ENCODE assay signal across 8 mouse cellular contexts in the genomic region with DNA sequence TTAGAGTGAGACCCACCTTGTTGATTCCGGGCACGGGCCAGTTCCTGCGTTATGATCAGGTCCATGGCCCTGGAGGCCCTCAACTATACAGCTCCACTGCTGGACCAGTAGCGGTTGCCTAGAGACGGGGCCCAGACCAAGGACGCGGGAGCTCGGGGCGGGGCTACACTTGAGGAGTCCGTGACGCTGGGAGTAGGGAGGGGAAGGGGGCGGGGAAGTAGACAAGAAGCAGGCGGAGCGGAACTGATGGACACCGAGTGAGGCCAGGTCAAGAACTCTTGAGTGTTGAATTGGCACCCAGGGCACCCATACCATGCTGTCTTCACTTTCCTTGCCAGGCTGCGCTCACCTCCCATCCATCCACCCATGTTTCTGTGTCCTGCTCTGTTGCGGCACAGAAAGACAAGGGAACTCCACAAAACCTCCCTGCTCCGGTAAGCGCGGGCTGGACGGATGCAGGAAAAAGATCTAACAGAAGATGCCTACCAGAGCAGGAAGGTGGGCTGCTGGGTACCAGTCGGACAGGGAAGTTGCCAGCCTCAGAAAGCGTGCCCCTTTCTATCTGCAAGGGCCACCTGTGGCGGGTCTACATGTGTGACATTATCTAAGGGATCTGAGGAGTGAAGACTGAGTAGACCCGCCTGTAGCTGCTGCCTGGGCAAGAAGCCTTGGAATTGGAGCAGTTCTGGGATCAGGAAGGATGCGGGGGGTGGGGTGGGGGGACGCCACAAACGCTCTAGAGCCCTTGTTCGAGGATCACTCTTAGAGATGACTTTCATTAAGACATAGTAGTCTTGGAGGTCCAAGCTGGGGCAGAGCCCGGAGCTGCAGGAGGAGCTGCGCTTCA. TPM values are rescaled to one million over a fixed set of nuclear protein-coding genes. Genes with fewer than 3 reads are reported as not detected.
A peak's percentile ranks its signal among the peaks of the same experiment; 100 is the strongest.
DNase-seq lines count a peak whose midpoint lies in the region; ATAC-seq and TF ChIP-seq lines count a peak whose summit lies in the region.

Cfap46 (minus strand) TSS at position 112 of the 847 bp plus-strand sequence.

- H3K27ac ChIP-seq in forebrain, embryonic 12.5 days: peak within 1 kb of the TSS; percentile 53; the same call in 1 of the 2 replicates
- no peak within 1 kb of the TSS for H3K27ac ChIP-seq in heart, postnatal 0 days (ENCODE audit: low read depth)
- H3K27ac ChIP-seq in liver, embryonic 14.5 days: no peak within 1 kb of the TSS
- H3K27ac ChIP-seq in neural tube, embryonic 11.5 days (ENCODE audit: low read depth, low read length): no peak within 1 kb of the TSS

- peaks cover 17% of the 10 kb centered on the region for H3K4me1 ChIP-seq in forebrain, embryonic 12.5 days
- H3K4me1 ChIP-seq in heart, postnatal 0 days (ENCODE audit: control insufficient read depth, insufficient read depth): 0 out of 2 replicates have a peak, but pooled peaks cover 4% of the 10 kb centered on the region
- peaks cover 0 to 5% of the 10 kb centered on the region in 2 experiments; a peak in 2 of 4 replicates for H3K4me1 ChIP-seq in liver, embryonic 14.5 days (replicated peaks; ENCODE audit: control insufficient read depth in 2 of 2, insufficient read depth in 2 of 2, low read length in 1 of 2)
- H3K4me1 ChIP-seq in neural tube, embryonic 11.5 days (ENCODE audit: control insufficient read depth, insufficient read depth, low read length): no peaks in the 10 kb centered on the region

- ATAC-seq in forebrain, embryonic 12.5 days (ENCODE audit: low FRiP score): peak; percentile 95
- peak; percentile 77 for ATAC-seq in heart, postnatal 0 days (ENCODE audit: insufficient read depth, low read depth)
- ATAC-seq in liver, embryonic 14.5 days (ENCODE audit: insufficient read depth): peak; percentile 71
- peak; percentile 93 for ATAC-seq in neural tube, embryonic 11.5 days (ENCODE audit: insufficient read depth, low FRiP score, low TSS enrichment)

- peak within 1 kb of the TSS; percentile 60 for H3K4me3 ChIP-seq in forebrain, embryonic 12.5 days (replicated peaks)
- peak within 1 kb of the TSS; percentile 53 for H3K4me3 ChIP-seq in heart, postnatal 0 days (ENCODE audit: low read depth, low read length)
- H3K4me3 ChIP-seq in liver, embryonic 14.5 days (ENCODE audit: insufficient read depth in 1 of 2, low read depth in 2 of 2, low read length in 2 of 2): peak within 1 kb of the TSS; percentile 14 to 49
- peak within 1 kb of the TSS; percentile 37 for H3K4me3 ChIP-seq in neural tube, embryonic 11.5 days (ENCODE audit: low read depth, low read length)

- H3K9ac ChIP-seq in forebrain, embryonic 12.5 days: peak within 1 kb of the TSS; percentile 63
- H3K9ac ChIP-seq in heart, postnatal 0 days (replicated peaks; ENCODE audit: low read depth, low read length): no peak within 1 kb of the TSS
- H3K9ac ChIP-seq in liver, embryonic 14.5 days (replicated peaks): no peak within 1 kb of the TSS
- peak within 1 kb of the TSS; percentile 33; the same call in 1 of the 2 replicates for H3K9ac ChIP-seq in neural tube, embryonic 11.5 days (ENCODE audit: low read length)

- no peaks in the 10 kb centered on the region for H3K9me3 ChIP-seq in forebrain, embryonic 12.5 days
- no peaks in the 10 kb centered on the region for H3K9me3 ChIP-seq in heart, postnatal 0 days (replicated peaks; ENCODE audit: control insufficient read depth, low read length)
- no peaks in the 10 kb centered on the region for H3K9me3 ChIP-seq in liver, embryonic 14.5 days (ENCODE audit: control insufficient read depth, low read length)
- no peaks in the 10 kb centered on the region for H3K9me3 ChIP-seq in neural tube, embryonic 11.5 days (ENCODE audit: control insufficient read depth, low read length)

- DNase-seq in CD8-positive naive resting alpha-beta T cell, adult 2 months (ENCODE audit: low read depth in 2 of 2, low spot score in 2 of 2): peak; percentile 9 to 43
- DNase-seq in c-Kit-negative CD71-positive TER-119-positive erythroid progenitor cells, embryonic 14.5 days (ENCODE audit: low read depth, low spot score): peak; percentile 38
- DNase-seq in heart, postnatal 0 days (ENCODE audit: low spot score): peak; percentile 30
- peak; percentile 95 to 96 for DNase-seq in kidney, postnatal 36 days
- DNase-seq in liver, embryonic 14.5 days (ENCODE audit: low read depth in 3 of 3, low spot score in 3 of 3): peak; percentile 27 to 64 (median 52)
- DNase-seq in neural tube, embryonic 11.5 days (ENCODE audit: low spot score): peak; percentile 90
- peak; percentile 81 for DNase-seq in testis, postnatal 14 days (ENCODE audit: low spot score)

- WGBS in forebrain, embryonic 12.5 days: under 1% methylated on average over 31 of the region's 31 CpGs
- 2% methylated on average over 31 of the region's 31 CpGs for WGBS in heart, postnatal 0 days
- WGBS in liver, embryonic 14.5 days (ENCODE audit: insufficient replicate concordance): 3% methylated on average over 31 of the region's 31 CpGs
- WGBS in neural tube, embryonic 11.5 days: 1% methylated on average over 31 of the region's 31 CpGs

- no peaks in the 10 kb centered on the region for H3K36me3 ChIP-seq in forebrain, embryonic 12.5 days (replicated peaks)
- H3K36me3 ChIP-seq in heart, postnatal 0 days (replicated peaks; ENCODE audit: control insufficient read depth, insufficient read depth, low read length): no peaks in the 10 kb centered on the region
- no peaks in the 10 kb centered on the region for H3K36me3 ChIP-seq in liver, embryonic 14.5 days (replicated peaks; ENCODE audit: control insufficient read depth, insufficient read depth, low read depth)
- no peaks in the 10 kb centered on the region for H3K36me3 ChIP-seq in neural tube, embryonic 11.5 days (ENCODE audit: control insufficient read depth, insufficient read depth, low read length)

- H3K27me3 ChIP-seq in forebrain, embryonic 12.5 days: peaks cover 29% of the 10 kb centered on the region
- 0 out of 2 replicates have a peak, but pooled peaks cover 18% of the 10 kb centered on the region for H3K27me3 ChIP-seq in heart, postnatal 0 days (ENCODE audit: control insufficient read depth, insufficient read depth, low read length)
- H3K27me3 ChIP-seq in liver, embryonic 14.5 days (ENCODE audit: control insufficient read depth, insufficient read depth, low read length): no peaks in the 10 kb centered on the region
- no peaks in the 10 kb centered on the region for H3K27me3 ChIP-seq in neural tube, embryonic 11.5 days (ENCODE audit: control insufficient read depth, insufficient read depth, low read length)

- peak within 1 kb of the TSS; percentile 93 for H3K4me2 ChIP-seq in forebrain, embryonic 12.5 days
- H3K4me2 ChIP-seq in heart, postnatal 0 days (ENCODE audit: low read depth, low read length): peak within 1 kb of the TSS; percentile 73
- peak within 1 kb of the TSS; percentile 65 for H3K4me2 ChIP-seq in liver, embryonic 14.5 days (ENCODE audit: low read depth)
- H3K4me2 ChIP-seq in neural tube, embryonic 11.5 days (ENCODE audit: low read depth): peak within 1 kb of the TSS; percentile 71

- TF ChIP-seq CTCF in heart, postnatal 0 days (IDR thresholded peaks at IDR 0.05; ENCODE audit: low read depth): no peak
- no peak for TF ChIP-seq CTCF in liver, embryonic 14.5 days (IDR thresholded peaks at IDR 0.05; ENCODE audit: low read depth)

- TF ChIP-seq EP300 in heart, postnatal 0 days (IDR thresholded peaks at IDR 0.05; ENCODE audit: low read depth): no peak
- TF ChIP-seq EP300 in liver, embryonic 14.5 days (IDR thresholded peaks at IDR 0.05; ENCODE audit: low read depth): no peak

RNA-seq across cellular contexts. Expression of gene Cfap46, which starts in this region (rescaled TPM):
- polyA plus RNA-seq in forebrain, embryonic 12.5 days (2016; fragmentation: Nextera tagmentation; extraction: Ambion mirVana): 0.57 and 0.81 TPM in 2 replicates
- not detected in 2 replicates for total RNA-seq in heart, postnatal 0 days (2014; rRNA removed; ENCODE audit: low replicate concordance)
- polyA plus RNA-seq in heart, postnatal 0 days (2015; fragmentation: Nextera tagmentation; extraction: Ambion mirVana): 0.21 TPM in 1 of 2 replicates, not detected in the other
- polyA plus RNA-seq in liver, embryonic 14.5 days (2012; rRNA removed): 0.01 TPM in 1 of 2 replicates, not detected in the other
- polyA plus RNA-seq in liver, embryonic 14.5 days (2014; fragmentation: Nextera tagmentation; extraction: Ambion mirVana): not detected in 2 replicates
- polyA plus RNA-seq in neural tube, embryonic 11.5 days (2014; fragmentation: Nextera tagmentation; extraction: Ambion mirVana): 0.50 and 0.73 TPM in 2 replicates

Comparison
In these comparisons a context has a peak if more than half of its experiments do, and no peak if none do; other contexts are left out.
1. Peak in ATAC-seq, H3K4me3 ChIP-seq, H3K27ac ChIP-seq, H3K9ac ChIP-seq and H3K4me2 ChIP-seq in forebrain, embryonic 12.5 days; RNA of the gene not detected or under 1 TPM.
2. Peak in DNase-seq, ATAC-seq, H3K4me3 ChIP-seq and H3K4me2 ChIP-seq in heart, postnatal 0 days; RNA of the gene not detected or under 1 TPM.
3. Peak in DNase-seq, ATAC-seq, H3K4me3 ChIP-seq and H3K4me2 ChIP-seq in liver, embryonic 14.5 days; RNA of the gene not detected or under 1 TPM.
4. Peak in DNase-seq, ATAC-seq, H3K4me3 ChIP-seq, H3K9ac ChIP-seq and H3K4me2 ChIP-seq in neural tube, embryonic 11.5 days; RNA of the gene not detected or under 1 TPM.
5. DNase-seq: peak in every context shown above with its lines; median percentile 96 in kidney, postnatal 36 days; 90 in neural tube, embryonic 11.5 days; 81 in testis, postnatal 14 days; 52 in liver, embryonic 14.5 days; 38 in c-Kit-negative CD71-positive TER-119-positive erythroid progenitor cells, embryonic 14.5 days; 30 in heart, postnatal 0 days; 26 in CD8-positive naive resting alpha-beta T cell, adult 2 months.